ENCODE assay signal across 22 mouse cellular contexts in the genomic region with DNA sequence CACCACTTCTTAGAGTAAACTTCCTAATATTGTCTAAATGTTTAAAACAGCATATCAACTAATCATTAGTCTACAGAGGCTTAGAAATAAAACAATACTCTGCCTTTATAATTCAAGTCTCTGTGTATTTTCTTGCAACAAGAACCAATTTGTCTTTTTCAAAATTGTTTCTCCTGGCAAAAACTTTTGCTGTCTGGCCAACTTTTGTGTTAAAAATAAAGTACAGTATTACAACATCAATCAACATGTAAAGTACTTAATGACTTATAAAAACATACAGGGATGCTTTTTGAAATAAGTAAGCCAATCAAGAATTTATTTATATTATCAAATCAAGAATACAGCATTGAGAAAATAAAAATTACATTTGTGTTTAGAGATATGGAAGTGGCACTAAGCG. TPM values are rescaled to one million over a fixed set of nuclear protein-coding genes. Genes with fewer than 3 reads are reported as not detected.
DNase-seq lines count a peak whose midpoint lies in the region; ATAC-seq and TF ChIP-seq lines count a peak whose summit lies in the region.
"Had no signal": no experiment of that assay in that cellular context is flagged by ENCODE, and none has a peak within 500 bp of the region (broad histone marks: within the 10 kb centered on the region; RNA-seq: fewer than 3 reads in every experiment).

No protein-coding gene starts in this region.

- no peak for TF ChIP-seq POLR2A in lung, adult 2 months (IDR thresholded peaks at IDR 0.05; ENCODE audit: borderline replicate concordance, extremely low read depth, low read depth, low read length)

- no peaks in the 10 kb centered on the region for H3K9me3 ChIP-seq in lung, postnatal 0 days (ENCODE audit: low read length)
- H3K9me3 ChIP-seq: embryonic facial prominence, embryonic 10.5 days; embryonic facial prominence, embryonic 12.5 days; forebrain, embryonic 13.5 days; forebrain, embryonic 15.5 days had no signal

- WGBS in lung, postnatal 0 days = 93% methylated on average over 1 of the region's 1 CpGs
- 65% methylated on average over 1 of the region's 1 CpGs for WGBS in lung, adult 2 months

- no peaks in the 10 kb centered on the region for H3K27me3 ChIP-seq in lung, postnatal 0 days (replicated peaks; ENCODE audit: insufficient read depth, low read length)
- H3K27me3 ChIP-seq: embryonic facial prominence, embryonic 12.5 days; forebrain, embryonic 13.5 days; forebrain, embryonic 15.5 days; Patski had no signal

- no peaks in the 10 kb centered on the region for H3K4me1 ChIP-seq in lung, postnatal 0 days (ENCODE audit: insufficient read depth, low read depth, low read length)
- no peaks in the 10 kb centered on the region for H3K4me1 ChIP-seq in lung, adult 2 months (ENCODE audit: control insufficient read depth, insufficient read depth, low read length)
- H3K4me1 ChIP-seq: embryonic facial prominence, embryonic 10.5 days; embryonic facial prominence, embryonic 12.5 days; forebrain, embryonic 13.5 days; forebrain, embryonic 15.5 days had no signal

- no peak overlapping the region for H3K4me2 ChIP-seq in lung, postnatal 0 days (replicated peaks; ENCODE audit: low read depth, low read length)
- H3K4me2 ChIP-seq: embryonic facial prominence, embryonic 12.5 days; forebrain, embryonic 13.5 days; forebrain, embryonic 15.5 days had no signal

- no peak for ATAC-seq in lung, postnatal 0 days
- ATAC-seq: activated CD4-positive, CD25-positive, alpha-beta regulatory T cell, adult 4 months; forebrain, embryonic 13.5 days; forebrain, embryonic 15.5 days; forebrain, postnatal 0 days; Patski had no signal

- no peaks in the 10 kb centered on the region for H3K36me3 ChIP-seq in lung, postnatal 0 days (ENCODE audit: insufficient read depth, low read length)

- TF ChIP-seq EP300 in lung, postnatal 0 days (IDR thresholded peaks at IDR 0.05) = 0 out of 2 replicates have a peak, but pooled peaks have one; percentile 16

- H3K4me3 ChIP-seq in lung, postnatal 0 days (ENCODE audit: low read depth, low read length) = no peak overlapping the region
- no peak overlapping the region for H3K4me3 ChIP-seq in lung, adult 2 months (replicated peaks; ENCODE audit: extremely low read depth, low read depth, low read length)
- H3K4me3 ChIP-seq: embryonic facial prominence, embryonic 10.5 days; embryonic facial prominence, embryonic 12.5 days; erythroblast, embryonic 14.5 days; forebrain, embryonic 13.5 days; forebrain, embryonic 15.5 days had no signal

- H3K27ac ChIP-seq in lung, postnatal 0 days (ENCODE audit: low read length) = no peak overlapping the region
- H3K27ac ChIP-seq: embryonic facial prominence, embryonic 10.5 days; embryonic facial prominence, embryonic 12.5 days; forebrain, embryonic 13.5 days; forebrain, embryonic 15.5 days had no signal

- no peak for TF ChIP-seq CTCF in lung, postnatal 0 days (IDR thresholded peaks at IDR 0.05)
- no peak for TF ChIP-seq CTCF in lung, adult 2 months (IDR thresholded peaks at IDR 0.05; ENCODE audit: insufficient read depth, low read length)

- peak; percentile 12 for DNase-seq in lung, postnatal 0 days (ENCODE audit: low spot score)
- no peak for DNase-seq in lung, adult 2 months
- DNase-seq in adipocyte (ENCODE audit: low spot score) = peak; percentile 42
- peak; percentile 68 for DNase-seq in fibroblast of lung, adult 2 months (ENCODE audit: low read depth)
- DNase-seq in natural killer cell, adult 2 months (ENCODE audit: low spot score in 2 of 2) = no peak
- no peak for DNase-seq in layer of hippocampus, adult 9-10 months (ENCODE audit: low spot score)
- DNase-seq: adrenal gland, adult 2 months; adrenal gland, postnatal 10 days; adrenal gland, postnatal 25 days; cerebellum, adult 11 months; cerebellum, adult 18-20 months; cerebellum, adult 9-10 months; cerebellum, postnatal 10 days; cerebellum, postnatal 25 days; forebrain, postnatal 0 days had no signal

- no peak overlapping the region for H3K9ac ChIP-seq in lung, postnatal 0 days (replicated peaks; ENCODE audit: low read depth)
- H3K9ac ChIP-seq: embryonic facial prominence, embryonic 12.5 days; forebrain, embryonic 13.5 days; forebrain, embryonic 15.5 days; forebrain, postnatal 0 days had no signal

RNA-seq across cellular contexts. Expression of gene Fbln5, which starts 41.4 kb away (rescaled TPM):
- polyA plus RNA-seq in lung, postnatal 0 days (2015; fragmentation: Nextera tagmentation; extraction: Ambion mirVana) = 408 and 420 TPM in 2 replicates
- 126 and 133 TPM in 2 replicates for polyA plus RNA-seq in lung, adult 2 months (2012; rRNA removed)
- polyA plus RNA-seq: activated CD4-positive, CD25-positive, alpha-beta regulatory T cell, adult 4 months; erythroblast, embryonic 14.5 days had no signal

RNA-seq across cellular contexts. Expression of gene Trip11, which starts 52.8 kb away (rescaled TPM):
- 30.8 and 33.4 TPM in 2 replicates for polyA plus RNA-seq in lung, postnatal 0 days (2015; fragmentation: Nextera tagmentation; extraction: Ambion mirVana)
- 4.2 and 5.1 TPM in 2 replicates for polyA plus RNA-seq in lung, adult 2 months (2012; rRNA removed)

Comparison
In these comparisons a context has a peak if more than half of its experiments do, and no peak if none do; other contexts are left out.
1. DNase-seq: peak in lung, postnatal 0 days (single experiment), adipocyte (single experiment) and fibroblast of lung, adult 2 months (single experiment); none in lung, adult 2 months (single experiment), natural killer cell, adult 2 months (0 of 2) and layer of hippocampus, adult 9-10 months (single experiment).